Mouse (Mus musculus): ENCODE data around the gene Shkbp1. TPM values are rescaled to one million over a fixed set of nuclear protein-coding genes. Genes with fewer than 3 reads are reported as not detected.

Shkbp1 gene
- polyA plus RNA-seq, 1 experiment from 2014 or later = 95.5 TPM

GRCm38 (mm10) chr7:27371715-27372462 lies 16.1 kb upstream of the Shkbp1 start:
- peaks cover 95% of the 10 kb centered on the region for H3K27me3 ChIP-seq (replicated peaks; ENCODE audit: control insufficient read depth, insufficient read depth, low read length)
- no peak overlapping the region for H3K4me3 ChIP-seq (replicated peaks; ENCODE audit: low read length)
- H3K4me2 ChIP-seq (ENCODE audit: low read length) = no peak overlapping the region

GRCm38 (mm10) chr7:27369111-27369510 lies 13.3 kb upstream of the Shkbp1 start:
- no peak overlapping the region for H3K27ac ChIP-seq (ENCODE audit: low read length)
- peaks cover 6% of the 10 kb centered on the region; the same call in 1 of the 2 replicates for H3K36me3 ChIP-seq (ENCODE audit: control insufficient read depth, insufficient read depth)
- no peak for ATAC-seq
- WGBS = 90% methylated on average over 19 of the region's 19 CpGs
- H3K4me1 ChIP-seq (replicated peaks; ENCODE audit: control insufficient read depth, insufficient read depth, low read length) = peaks cover 6% of the 10 kb centered on the region; the same call in 1 of the 2 replicates
- H3K4me2 ChIP-seq (ENCODE audit: low read length) = no peak overlapping the region
- peaks cover 99% of the 10 kb centered on the region for H3K27me3 ChIP-seq (replicated peaks; ENCODE audit: control insufficient read depth, insufficient read depth, low read length)
- peaks cover 8% of the 10 kb centered on the region; the same call in 1 of the 2 replicates for H3K9me3 ChIP-seq (ENCODE audit: control insufficient read depth, low read length)
- H3K4me3 ChIP-seq (replicated peaks; ENCODE audit: low read length) = no peak overlapping the region
- H3K9ac ChIP-seq (replicated peaks; ENCODE audit: low read depth, low read length) = no peak overlapping the region

More at GRCm38 (mm10) chr7:27371715-27372462, 16.1 kb upstream of the Shkbp1 start:
- H3K36me3 ChIP-seq (ENCODE audit: control insufficient read depth, insufficient read depth) = peaks cover 6% of the 10 kb centered on the region; the same call in 1 of the 2 replicates
- H3K27ac ChIP-seq (ENCODE audit: low read length) = no peak overlapping the region
- H3K9me3 ChIP-seq (ENCODE audit: control insufficient read depth, low read length) = peaks cover 10% of the 10 kb centered on the region; the same call in 1 of the 2 replicates
- no peak for ATAC-seq
- 8% methylated on average over 44 of the region's 44 CpGs for WGBS
- peaks cover 9% of the 10 kb centered on the region; the same call in 1 of the 2 replicates for H3K4me1 ChIP-seq (replicated peaks; ENCODE audit: control insufficient read depth, insufficient read depth, low read length)
- H3K9ac ChIP-seq (replicated peaks; ENCODE audit: low read depth, low read length) = no peak overlapping the region

GRCm38 (mm10) chr7:27367976-27368375 lies 12.2 kb upstream of the Shkbp1 start:
- no peak overlapping the region for H3K9ac ChIP-seq (replicated peaks; ENCODE audit: low read depth, low read length)
- H3K27me3 ChIP-seq (replicated peaks; ENCODE audit: control insufficient read depth, insufficient read depth, low read length) = peaks cover 98% of the 10 kb centered on the region
- ATAC-seq = no peak
- peaks cover 8% of the 10 kb centered on the region; the same call in 1 of the 2 replicates for H3K9me3 ChIP-seq (ENCODE audit: control insufficient read depth, low read length)
- H3K36me3 ChIP-seq (ENCODE audit: control insufficient read depth, insufficient read depth) = peaks cover 6% of the 10 kb centered on the region; the same call in 1 of the 2 replicates
- H3K27ac ChIP-seq (ENCODE audit: low read length) = no peak overlapping the region
- WGBS = 15% methylated on average over 11 of the region's 11 CpGs
- no peak overlapping the region for H3K4me2 ChIP-seq (ENCODE audit: low read length)
- H3K4me3 ChIP-seq (replicated peaks; ENCODE audit: low read length) = no peak overlapping the region
- H3K4me1 ChIP-seq (replicated peaks; ENCODE audit: control insufficient read depth, insufficient read depth, low read length) = peaks cover 6% of the 10 kb centered on the region; the same call in 1 of the 2 replicates

- H3K27me3 ChIP-seq (replicated peaks; ENCODE audit: control insufficient read depth, insufficient read depth, low read length) = peaks cover 86% of the 10 kb centered on the region
- no peak for ATAC-seq
- H3K4me3 ChIP-seq (replicated peaks; ENCODE audit: low read length) = no peak overlapping the region
- 35% methylated on average over 21 of the region's 21 CpGs for WGBS
- peaks cover 6% of the 10 kb centered on the region; the same call in 1 of the 2 replicates for H3K36me3 ChIP-seq (ENCODE audit: control insufficient read depth, insufficient read depth)
- H3K9me3 ChIP-seq (ENCODE audit: control insufficient read depth, low read length) = peaks cover 8% of the 10 kb centered on the region; the same call in 1 of the 2 replicates
- H3K4me2 ChIP-seq (ENCODE audit: low read length) = no peak overlapping the region
- no peak overlapping the region for H3K9ac ChIP-seq (replicated peaks; ENCODE audit: low read depth, low read length)
- no peak overlapping the region for H3K27ac ChIP-seq (ENCODE audit: low read length)
- H3K4me1 ChIP-seq (replicated peaks; ENCODE audit: control insufficient read depth, insufficient read depth, low read length) = peaks cover 3% of the 10 kb centered on the region; the same call in 1 of the 2 replicates
Observed at GRCm38 (mm10) chr7:27366082-27366844, 10.4 kb upstream of the Shkbp1 start.

GRCm38 (mm10) chr7:27364379-27364778 lies 8.6 kb upstream of the Shkbp1 start:
- H3K9ac ChIP-seq (replicated peaks; ENCODE audit: low read depth, low read length) = no peak overlapping the region
- no peaks in the 10 kb centered on the region for H3K36me3 ChIP-seq (ENCODE audit: control insufficient read depth, insufficient read depth)
- H3K9me3 ChIP-seq (ENCODE audit: control insufficient read depth, low read length) = no peaks in the 10 kb centered on the region
- ATAC-seq = no peak
- peaks cover 68% of the 10 kb centered on the region for H3K27me3 ChIP-seq (replicated peaks; ENCODE audit: control insufficient read depth, insufficient read depth, low read length)
- H3K27ac ChIP-seq (ENCODE audit: low read length) = no peak overlapping the region
- no peak overlapping the region for H3K4me2 ChIP-seq (ENCODE audit: low read length)
- peaks cover 7% of the 10 kb centered on the region for H3K4me1 ChIP-seq (replicated peaks; ENCODE audit: control insufficient read depth, insufficient read depth, low read length)
- WGBS = 3% methylated on average over 29 of the region's 29 CpGs
- H3K4me3 ChIP-seq (replicated peaks; ENCODE audit: low read length) = no peak overlapping the region

GRCm38 (mm10) chr7:27361283-27361946 lies 5.6 kb upstream of the Shkbp1 start:
- Histone ChIP-seq H3K4me1 (replicated peaks; ENCODE audit: control insufficient read depth, insufficient read depth, low read length) (peaks cover 5% of the 10 kb centered on the region), H3K9me3 (ENCODE audit: control insufficient read depth, low read length) (no peaks in the 10 kb centered on the region), H3K27ac (ENCODE audit: low read length) (no peak overlapping the region), H3K36me3 (ENCODE audit: control insufficient read depth, insufficient read depth) (no peaks in the 10 kb centered on the region), H3K4me3 (replicated peaks; ENCODE audit: low read length) (peak overlapping the region; percentile 61), H3K27me3 (replicated peaks; ENCODE audit: control insufficient read depth, insufficient read depth, low read length) (peaks cover 56% of the 10 kb centered on the region), H3K9ac (replicated peaks; ENCODE audit: low read depth, low read length) (peak overlapping the region; percentile 58), H3K4me2 (ENCODE audit: low read length) (peak overlapping the region; percentile 53)
- peak; percentile 96 for ATAC-seq
- under 1% methylated on average over 52 of the region's 52 CpGs for WGBS

- peak overlapping the region; percentile 53 for H3K4me2 ChIP-seq (ENCODE audit: low read length)
- no peak overlapping the region for H3K27ac ChIP-seq (ENCODE audit: low read length)
- 56% methylated on average over 6 of the region's 6 CpGs for WGBS
- no peak overlapping the region for H3K9ac ChIP-seq (replicated peaks; ENCODE audit: low read depth, low read length)
- peaks cover 9% of the 10 kb centered on the region for H3K4me1 ChIP-seq (replicated peaks; ENCODE audit: control insufficient read depth, insufficient read depth, low read length)
- H3K4me3 ChIP-seq (replicated peaks; ENCODE audit: low read length) = no peak overlapping the region; the same call in 1 of the 2 replicates
- ATAC-seq = no peak
- H3K9me3 ChIP-seq (ENCODE audit: control insufficient read depth, low read length) = no peaks in the 10 kb centered on the region
- H3K27me3 ChIP-seq (replicated peaks; ENCODE audit: control insufficient read depth, insufficient read depth, low read length) = peaks cover 49% of the 10 kb centered on the region
- H3K36me3 ChIP-seq (ENCODE audit: control insufficient read depth, insufficient read depth) = no peaks in the 10 kb centered on the region
Observed at GRCm38 (mm10) chr7:27360749-27361148, 4.9 kb upstream of the Shkbp1 start.

GRCm38 (mm10) chr7:27359706-27360358 lies 4.0 kb upstream of the Shkbp1 start:
- no peak for ATAC-seq
- Histone ChIP-seq H3K9ac (replicated peaks; ENCODE audit: low read depth, low read length) (no peak overlapping the region), H3K4me3 (replicated peaks; ENCODE audit: low read length) (no peak overlapping the region), H3K4me1 (replicated peaks; ENCODE audit: control insufficient read depth, insufficient read depth, low read length) (peaks cover 9% of the 10 kb centered on the region), H3K36me3 (ENCODE audit: control insufficient read depth, insufficient read depth) (no peaks in the 10 kb centered on the region), H3K4me2 (ENCODE audit: low read length) (no peak overlapping the region), H3K27ac (ENCODE audit: low read length) (no peak overlapping the region), H3K9me3 (ENCODE audit: control insufficient read depth, low read length) (no peaks in the 10 kb centered on the region), H3K27me3 (replicated peaks; ENCODE audit: control insufficient read depth, insufficient read depth, low read length) (peaks cover 40% of the 10 kb centered on the region)
- WGBS = 85% methylated on average over 9 of the region's 9 CpGs

All from forebrain, embryonic 16.5 days (tissue).